Mouse (Mus musculus) frontal cortex, postnatal 25 days (tissue): ENCODE measurements around the gene Eif4e.
"Not testable (repeated sequence)": the region's sequence is repeated elsewhere in the genome, so short reads cannot be mapped to it uniquely, and the experiment has no call there.

ENCODE experiments used
- DNase-seq, 2 experiments: peaks; one replicate each; pipeline ENCODE4 v3.0.0; 2022; ENCODE audit warnings: low spot score in 2 of 2

Gene Eif4e

DNA sequence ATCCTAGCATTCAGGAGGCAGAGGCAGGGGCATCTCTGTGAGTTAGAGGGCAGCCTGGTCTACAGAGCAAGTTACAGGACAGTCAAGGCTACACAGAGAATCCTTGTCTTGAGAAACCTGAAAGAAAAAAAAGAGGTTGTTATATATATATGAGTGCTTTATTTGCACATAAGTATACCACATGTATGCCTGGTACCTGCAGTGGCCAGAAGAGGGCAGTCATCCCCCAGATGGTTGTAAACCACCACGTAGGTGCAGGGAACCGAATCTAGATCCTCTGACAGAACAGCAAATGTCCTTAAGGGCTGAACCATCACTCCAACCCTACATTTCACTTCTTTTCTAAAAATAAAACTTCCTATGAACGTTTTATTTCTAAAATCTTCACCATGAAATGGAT lies 8.1 kb upstream of the Eif4e start:
- no peak for DNase-seq

- DNase-seq: no peak
These were observed 6.8 kb upstream of the Eif4e start for GRCm38 (mm10) chr3:138519218-138519617.

DNA sequence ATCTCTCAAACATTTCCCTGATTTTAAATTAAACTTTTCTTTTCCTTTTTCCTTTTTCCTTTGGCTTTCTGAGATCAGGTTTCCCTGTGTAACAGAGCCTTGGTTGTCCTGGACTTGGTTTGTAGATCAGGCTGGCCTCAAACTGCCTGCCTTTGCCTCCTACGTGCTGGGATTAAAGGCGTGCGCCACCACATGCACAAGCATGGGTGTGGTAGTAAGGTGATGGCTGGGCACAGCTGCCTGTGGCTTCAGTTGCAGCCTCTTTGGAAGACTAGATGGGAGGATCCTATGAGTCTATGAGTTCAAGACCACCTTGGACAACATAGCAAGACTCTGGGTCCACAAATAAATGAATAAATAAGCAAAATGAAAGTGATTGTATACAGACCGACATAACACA lies 2.0 kb upstream of the Eif4e start:
- DNase-seq: no peak

- DNase-seq: no peak
These were observed 485 bp upstream of the Eif4e start for GRCm38 (mm10) chr3:138525494-138525893.

- peak; percentile 89 to 94 for DNase-seq
These were observed 1.1 kb downstream of the Eif4e start for GRCm38 (mm10) chr3:138526916-138527666.

DNA sequence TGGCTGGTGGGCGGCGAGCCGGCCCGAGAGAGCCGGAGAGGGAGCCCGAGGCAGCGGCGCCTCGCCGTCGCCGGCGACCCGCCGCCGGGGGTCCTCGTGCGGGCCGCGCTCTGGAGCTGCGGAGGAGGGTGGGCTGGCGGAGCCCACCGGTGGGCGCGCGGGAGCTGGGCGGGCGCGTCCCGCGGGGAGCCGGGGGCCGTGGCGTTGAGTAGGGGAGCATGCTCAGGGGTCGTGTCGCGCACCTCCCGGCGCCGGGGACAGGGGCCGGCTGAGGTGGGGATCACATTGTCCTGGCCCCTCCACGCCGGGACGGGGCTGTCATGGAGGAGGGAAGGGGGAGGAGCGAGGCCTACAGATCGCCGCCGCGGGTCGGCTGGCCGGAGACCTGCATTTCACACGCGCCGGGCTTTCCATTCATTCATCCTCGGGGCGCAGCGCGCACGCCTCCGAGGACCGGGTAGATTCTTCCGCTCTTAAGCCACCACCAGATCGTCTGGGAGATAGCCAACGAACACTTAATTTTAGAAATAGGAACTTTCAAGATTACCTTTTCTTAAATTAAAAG lies 1.8 kb downstream of the Eif4e start:
- peak; percentile 19 to 33 for DNase-seq

DNA sequence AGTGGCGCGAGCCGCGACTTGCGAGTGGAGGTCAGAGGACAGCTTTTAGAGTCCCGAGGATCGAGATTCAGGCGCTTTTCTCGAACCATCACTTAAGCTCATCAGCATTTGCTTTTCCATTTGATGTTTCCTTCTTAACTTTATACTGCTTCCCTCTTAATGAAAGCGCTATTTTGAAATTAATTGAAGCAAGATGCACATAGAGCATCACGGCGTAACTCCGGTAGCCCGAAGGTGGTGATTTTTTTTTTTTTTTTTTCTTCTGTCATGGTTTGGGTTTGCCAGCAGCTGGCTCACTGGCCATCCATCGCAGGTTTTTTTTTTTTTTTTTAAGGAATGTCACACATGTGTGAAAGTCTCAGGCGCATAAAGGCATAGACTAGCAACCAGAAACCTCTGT lies 2.3 kb downstream of the Eif4e start:
- DNase-seq: no peak

DNA sequence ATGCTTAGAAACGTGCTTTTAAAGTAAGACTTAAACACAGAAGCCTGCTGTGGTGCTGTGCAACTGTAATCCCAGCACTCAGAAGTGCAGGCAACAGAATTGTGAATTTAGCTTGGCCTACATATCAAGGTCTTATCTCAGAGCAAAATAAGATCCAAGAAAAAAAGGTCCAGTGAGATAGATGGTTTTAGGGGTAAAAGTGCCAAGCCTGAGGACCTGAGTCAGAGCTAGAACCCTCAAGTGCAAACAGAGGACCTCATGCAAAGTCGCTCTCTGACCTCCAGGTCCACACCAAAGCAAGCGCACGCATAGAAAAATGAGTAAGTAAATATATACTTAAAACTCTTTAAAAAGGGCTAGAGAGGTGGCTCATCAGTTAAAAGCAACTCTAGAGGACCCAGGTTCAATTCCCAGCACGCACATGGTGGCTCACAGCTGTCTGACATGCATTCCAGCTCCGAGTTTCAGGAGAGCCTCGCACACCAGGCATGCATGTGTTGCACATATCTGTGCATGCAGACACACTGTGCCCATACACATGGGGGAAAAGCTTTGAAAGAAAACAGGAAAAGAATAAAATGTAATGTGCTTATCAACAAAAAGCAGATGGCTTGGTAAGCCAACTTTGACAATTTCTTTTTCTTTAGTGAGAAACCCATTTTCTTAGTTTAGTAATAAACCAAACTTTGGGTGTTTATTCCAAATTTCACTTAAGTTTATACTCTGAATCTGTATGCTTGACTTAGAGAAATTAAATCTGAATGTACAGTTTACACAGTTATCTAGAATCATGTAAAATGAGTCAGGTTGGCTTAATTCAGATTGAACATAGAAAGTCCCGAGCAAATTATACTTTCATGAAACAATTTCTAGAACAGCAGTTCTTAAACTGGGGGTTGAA lies 4.8 kb downstream of the Eif4e start:
- DNase-seq: no peak

- no peak for DNase-seq
These were observed 5.7 kb downstream of the Eif4e start for GRCm38 (mm10) chr3:138531479-138532181.

- no peak for DNase-seq
These were observed 6.8 kb downstream of the Eif4e start for GRCm38 (mm10) chr3:138532764-138533163.

DNA sequence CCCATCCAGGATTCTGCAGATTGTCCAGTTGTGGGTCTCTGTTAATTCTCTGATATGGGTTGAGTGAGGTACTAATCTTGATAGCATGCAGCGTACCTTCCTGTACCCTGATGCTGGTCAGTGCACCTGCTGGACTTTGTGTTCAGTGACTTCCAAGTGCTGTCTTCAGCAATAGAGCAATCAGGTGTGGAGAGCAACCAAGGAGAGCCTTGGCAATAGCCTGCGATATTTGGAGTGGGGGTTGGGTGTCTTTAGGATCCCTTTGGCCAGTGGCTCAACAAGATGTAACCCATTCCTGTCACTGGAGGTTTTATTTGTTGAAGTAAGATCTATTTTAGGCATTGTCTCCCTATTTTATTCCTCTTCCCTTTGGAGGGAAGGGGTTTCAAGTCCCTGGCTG lies 10.1 kb downstream of the Eif4e start:
- DNase-seq: no peak

DNA sequence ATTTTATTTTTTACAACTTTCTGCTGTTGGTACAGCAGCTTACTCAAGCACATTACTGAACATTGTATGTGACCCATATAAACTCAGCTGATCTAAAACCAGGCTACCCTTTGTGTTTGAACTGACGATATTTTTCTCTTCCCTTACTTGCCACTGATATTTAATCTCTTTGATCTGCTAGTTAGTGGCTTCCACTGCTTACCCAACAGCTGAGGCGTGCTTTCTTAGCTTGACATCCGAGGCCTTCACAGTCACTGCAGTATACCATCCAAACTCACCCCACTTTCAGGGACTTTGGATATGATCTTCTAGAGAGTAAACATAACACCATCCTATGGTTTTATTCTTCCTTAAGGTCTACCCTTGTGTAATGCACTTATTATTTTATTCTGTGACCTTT lies 16.6 kb downstream of the Eif4e start:
- DNase-seq: no peak

DNA sequence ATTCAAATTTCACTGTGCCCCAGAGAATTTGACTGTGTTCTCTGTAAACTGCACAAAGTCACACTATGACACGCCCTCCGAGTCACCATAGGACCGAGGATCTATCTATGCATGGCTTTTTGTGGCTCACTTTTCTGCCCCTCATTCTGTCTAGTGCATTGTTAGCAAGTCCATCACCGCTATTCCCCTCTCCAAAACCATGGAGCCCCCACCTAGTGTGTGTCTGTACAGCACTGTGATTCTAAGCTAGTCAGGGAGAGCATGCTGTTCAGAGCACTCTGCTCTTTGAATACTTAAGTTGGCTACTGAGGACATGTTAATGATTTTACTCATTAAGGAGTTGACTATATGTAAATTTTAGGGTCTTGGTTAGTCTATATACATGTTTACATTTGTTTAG lies 18.1 kb downstream of the Eif4e start:
- DNase-seq: no peak

- no peak for DNase-seq
These were observed 20.7 kb downstream of the Eif4e start for GRCm38 (mm10) chr3:138546678-138547077.

- DNase-seq: no peak
These were observed 23.1 kb downstream of the Eif4e start for GRCm38 (mm10) chr3:138549045-138549444.

- no peak for DNase-seq
These were observed 24.6 kb downstream of the Eif4e start for GRCm38 (mm10) chr3:138550336-138551123.

DNA sequence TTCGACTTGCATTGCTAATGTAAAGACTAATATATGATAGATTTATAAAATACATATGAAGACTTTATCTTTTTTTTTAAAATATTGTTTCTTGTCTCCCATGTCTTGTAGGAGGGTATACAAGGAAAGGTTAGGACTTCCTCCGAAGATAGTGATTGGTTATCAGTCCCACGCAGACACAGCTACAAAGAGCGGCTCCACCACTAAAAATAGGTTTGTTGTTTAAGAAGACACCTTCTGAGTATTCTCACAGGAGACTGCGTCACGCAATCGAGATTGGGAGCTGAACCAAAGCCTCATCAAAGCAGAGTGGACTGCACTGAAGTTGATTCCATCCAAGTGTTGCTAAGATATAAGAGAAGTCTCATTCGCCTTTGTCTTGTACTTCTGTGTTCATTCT lies 29.3 kb downstream of the Eif4e start:
- not testable (repeated sequence) for DNase-seq

GRCm38 (mm10) chr3:138558529-138558928 lies 32.5 kb downstream of the Eif4e start:
- DNase-seq: no peak

GRCm38 (mm10) chr3:138560242-138560641 lies 34.3 kb downstream of the Eif4e start:
- DNase-seq: no peak

DNA sequence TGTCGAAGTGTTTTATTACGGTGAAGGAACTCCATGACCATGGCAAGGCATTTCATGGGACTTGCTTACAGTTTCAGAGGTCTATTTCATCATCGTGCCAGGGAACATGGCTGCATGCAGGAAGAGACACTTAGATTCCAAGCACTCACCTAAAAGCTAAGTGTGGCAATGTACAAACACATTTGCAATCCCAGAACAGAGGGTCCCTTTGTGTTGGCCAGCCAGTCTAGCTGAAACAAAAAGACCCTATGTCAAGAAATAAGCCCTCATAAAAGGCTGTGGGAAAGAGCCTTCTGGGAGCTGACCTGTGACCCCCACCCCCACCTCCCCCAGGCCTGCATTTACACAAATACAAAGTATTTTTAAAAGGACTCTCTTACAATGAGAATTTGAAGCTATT lies 34.9 kb downstream of the Eif4e start:
- DNase-seq: no peak

- no peak for DNase-seq
These were observed 52.9 kb downstream of the Eif4e start for GRCm38 (mm10) chr3:138578867-138579266.
